Mouse (Mus musculus) CD4-positive helper T cell, adult 2 months (primary cell): ENCODE measurements around the gene Stx2.
A peak's percentile ranks its signal among the peaks of the same experiment; 100 is the strongest.
"Not testable (repeated sequence)": the region's sequence is repeated elsewhere in the genome, so short reads cannot be mapped to it uniquely, and the experiment has no call there.

ENCODE experiments used
- DNase-seq: peaks from one replicate; pipeline ENCODE4 v3.0.0-alpha.2; 2012; ENCODE audit warnings: low read depth, missing footprints, low spot score

Stx2 gene

GRCm38 (mm10) chr5:129009577-129009976 is 1.2 kb upstream of the Stx2 start:
- no peak for DNase-seq

DNA sequence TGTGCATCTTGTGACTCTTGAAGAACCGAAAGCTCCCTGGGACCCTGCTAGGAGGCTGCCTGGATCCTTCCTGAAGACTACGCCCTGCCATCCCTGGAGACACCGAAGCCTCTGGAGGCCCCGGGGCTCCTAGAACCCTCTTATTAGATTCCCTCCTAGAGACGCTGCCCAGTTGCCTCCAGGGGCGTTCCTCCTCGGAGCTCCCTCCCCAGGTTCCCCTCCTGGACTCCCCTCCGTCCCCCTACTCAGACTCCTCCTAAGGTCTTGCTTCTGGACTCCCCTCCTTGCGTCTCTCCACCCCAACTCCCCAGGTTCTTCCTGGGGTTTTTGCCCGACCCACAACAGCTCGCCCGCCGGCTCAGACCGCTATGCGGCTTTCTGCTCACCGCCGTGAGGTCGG is 366 bp downstream of the Stx2 start:
- DNase-seq: no peak

DNA sequence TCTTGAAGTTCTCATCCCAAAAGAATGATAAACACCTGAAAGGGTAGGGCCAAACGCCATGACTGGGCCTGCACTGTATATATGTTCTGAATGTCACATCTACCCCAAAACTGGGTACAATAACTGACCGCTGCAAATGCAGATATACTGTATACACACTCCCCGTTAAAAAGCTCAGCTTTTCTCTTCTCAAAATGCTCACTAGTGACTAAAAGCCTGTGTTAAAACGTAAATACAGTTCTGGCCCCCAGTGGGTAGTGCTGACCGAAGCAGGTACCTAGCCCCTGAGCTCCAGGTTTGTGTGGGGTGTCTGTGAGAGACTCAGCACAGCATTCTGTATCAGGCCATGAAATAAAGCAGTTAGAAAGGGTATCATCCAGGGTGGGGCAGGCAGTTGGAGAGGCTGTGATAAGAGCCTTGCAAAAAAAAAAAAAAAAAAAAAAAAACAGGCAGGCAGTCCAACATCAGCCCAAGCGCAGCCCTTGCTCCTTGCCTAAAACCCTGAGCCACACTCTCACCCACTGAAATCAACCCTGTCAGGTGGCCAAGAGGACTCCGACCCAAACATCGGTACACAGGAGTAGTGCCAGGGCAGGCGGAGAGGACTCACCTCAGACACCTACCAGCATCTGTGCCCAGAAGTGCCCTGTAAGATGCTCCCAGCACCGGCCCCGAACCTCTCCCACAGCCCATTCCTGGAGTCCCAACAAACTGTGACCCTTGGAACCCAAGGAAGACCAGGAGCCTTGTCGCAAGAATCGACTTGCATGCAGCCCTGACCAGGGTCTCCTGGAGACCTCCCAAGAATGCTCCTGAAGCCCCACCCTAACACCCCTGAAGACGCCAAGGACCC is 1.0 kb downstream of the Stx2 start:
- DNase-seq: no peak

- no peak for DNase-seq
Measured at GRCm38 (mm10) chr5:129006031-129006788, 2.2 kb downstream of the Stx2 start.

- DNase-seq: no peak
Measured at GRCm38 (mm10) chr5:129005416-129005815, 3.0 kb downstream of the Stx2 start.

- DNase-seq: no peak
Measured at GRCm38 (mm10) chr5:129002571-129003011, 5.8 kb downstream of the Stx2 start.

DNA sequence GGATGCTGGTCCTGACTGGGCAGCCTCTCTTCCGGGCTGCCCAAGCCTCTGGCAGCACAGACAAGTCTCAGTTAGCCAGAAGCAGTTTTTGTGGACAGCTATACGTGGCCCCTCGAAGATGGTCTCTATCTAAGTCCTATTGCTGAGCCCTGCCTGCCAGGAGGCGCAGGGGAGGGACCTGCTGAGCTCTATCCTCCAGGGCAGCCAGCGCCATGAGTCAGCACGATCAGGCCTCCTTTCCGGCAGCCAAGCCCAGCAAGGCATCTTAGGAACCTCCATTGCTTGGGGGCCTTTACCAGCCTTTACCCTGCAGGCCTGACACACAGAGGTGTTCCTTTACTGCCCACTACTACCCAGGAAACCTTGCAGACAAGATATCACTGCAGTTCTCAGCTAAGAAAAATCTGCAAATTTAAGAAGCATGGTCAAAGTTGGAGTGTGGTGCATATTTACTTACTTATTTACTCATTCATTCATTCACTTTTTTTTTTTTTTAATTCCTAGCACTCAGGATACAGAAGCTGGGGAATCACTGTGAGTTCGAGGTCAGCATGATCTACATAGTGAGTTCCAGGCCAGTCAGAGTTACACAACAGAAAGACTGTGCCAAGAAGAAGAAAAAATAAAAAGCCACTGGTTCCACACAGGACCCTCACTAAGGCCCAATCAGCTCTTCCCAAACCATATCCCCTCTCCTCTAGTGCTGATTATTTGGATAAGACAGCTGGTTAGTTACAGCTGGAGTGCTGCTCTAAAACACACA is 7.5 kb downstream of the Stx2 start:
- no peak for DNase-seq

DNA sequence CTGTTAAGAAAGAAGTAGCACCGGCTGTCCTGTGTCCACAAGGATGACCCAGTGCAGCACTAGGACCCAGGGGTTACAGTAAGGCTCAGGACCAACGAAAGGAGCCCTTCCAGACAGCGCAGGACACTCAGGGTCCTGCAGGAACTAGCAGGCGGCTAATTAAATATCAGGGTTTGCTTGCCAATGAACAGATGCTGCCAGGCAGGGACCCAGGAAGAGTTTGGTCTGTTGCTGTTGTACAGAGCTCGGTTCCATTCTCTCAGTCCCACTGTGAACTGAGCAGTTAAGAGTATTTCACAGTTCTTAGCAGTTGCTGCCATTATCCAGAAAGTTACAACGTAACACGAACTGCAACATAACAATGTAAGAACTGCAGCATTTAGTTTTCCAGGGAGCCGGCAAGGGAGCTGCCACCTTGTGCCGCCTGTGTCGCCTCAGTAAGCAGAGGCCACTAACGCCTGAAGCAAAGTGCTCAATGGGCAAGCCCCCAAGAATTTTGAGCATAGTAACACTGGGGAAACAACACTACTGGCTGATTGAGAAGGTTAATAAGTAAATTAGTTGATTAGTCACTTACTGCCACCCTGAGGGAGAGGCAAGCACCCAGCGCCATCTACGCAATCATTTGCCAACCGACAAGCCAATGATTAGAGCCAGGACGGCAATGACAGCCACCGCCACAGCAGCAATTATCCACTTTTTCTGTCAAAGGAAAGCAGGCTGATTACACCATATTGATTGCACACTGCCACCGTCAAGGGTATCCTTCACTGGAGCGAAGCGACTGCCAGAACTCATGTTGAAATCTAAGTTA is 21.0 kb downstream of the Stx2 start:
- DNase-seq: no peak

DNA sequence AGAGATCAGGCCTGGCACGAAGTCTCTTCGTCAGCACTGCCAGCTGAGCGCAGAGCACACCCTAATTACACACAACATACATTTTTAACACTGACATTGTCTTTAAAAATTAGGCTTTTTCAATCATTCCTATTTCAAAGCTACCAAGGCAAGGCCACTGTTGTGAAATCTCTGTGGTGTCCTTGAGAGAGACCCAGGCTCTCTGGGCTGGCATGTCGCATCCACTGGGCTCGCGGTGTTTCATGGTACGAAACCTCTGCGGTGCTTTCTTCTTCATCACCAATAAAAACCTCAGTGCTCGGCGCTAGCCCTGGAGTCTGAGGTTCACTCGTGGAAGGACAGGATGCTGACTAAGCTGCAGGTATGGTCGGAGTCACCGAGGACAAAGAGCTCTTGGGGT is 22.4 kb downstream of the Stx2 start:
- DNase-seq: no peak

GRCm38 (mm10) chr5:128984536-128984935 is 23.8 kb downstream of the Stx2 start:
- DNase-seq: no peak

- peak; percentile 62 for DNase-seq
Measured at GRCm38 (mm10) chr5:128981607-128982006, 26.8 kb downstream of the Stx2 start.

DNA sequence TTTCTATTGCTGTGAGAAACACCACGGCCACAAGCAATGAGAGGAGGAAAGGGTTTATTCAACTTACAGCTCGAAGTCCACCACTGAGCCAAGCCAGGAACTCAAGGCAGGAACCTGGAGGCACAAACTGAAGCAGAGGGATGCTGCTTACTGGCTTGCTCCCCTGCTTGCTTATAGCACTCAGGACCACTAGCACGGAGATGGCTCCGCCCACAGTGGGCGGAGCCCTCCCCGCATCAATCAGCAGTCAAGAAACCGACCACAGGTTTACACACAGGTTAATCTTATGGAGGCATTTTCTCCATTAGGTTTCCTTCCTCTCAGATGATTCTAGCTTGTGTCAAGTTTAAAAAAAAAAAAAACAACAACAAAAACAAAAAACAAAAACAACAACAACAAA is 27.5 kb downstream of the Stx2 start:
- DNase-seq: no peak

GRCm38 (mm10) chr5:128978957-128979356 is 29.4 kb downstream of the Stx2 start:
- no peak for DNase-seq

GRCm38 (mm10) chr5:128977466-128977865 is 30.9 kb downstream of the Stx2 start:
- DNase-seq: not testable (repeated sequence)

DNA sequence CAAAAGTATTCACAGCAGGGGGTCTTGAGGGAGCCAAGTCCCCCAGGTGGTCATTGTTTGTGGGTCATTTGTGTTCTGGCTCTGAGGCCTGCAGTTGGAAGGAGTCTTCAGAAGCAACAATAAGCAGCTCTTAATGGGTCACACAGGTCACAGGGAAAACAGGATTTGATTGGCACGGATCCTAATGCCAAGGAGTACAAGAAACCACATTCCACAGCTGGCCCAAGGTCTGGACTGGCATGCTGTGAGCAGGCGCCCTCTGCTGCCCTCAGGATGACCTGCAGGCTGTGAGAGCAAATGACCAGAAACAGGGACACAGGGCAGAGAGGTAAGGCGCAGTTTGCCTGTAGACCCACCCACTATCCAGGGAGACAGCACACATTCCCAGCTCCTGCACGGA is 32.1 kb downstream of the Stx2 start:
- DNase-seq: no peak

DNA sequence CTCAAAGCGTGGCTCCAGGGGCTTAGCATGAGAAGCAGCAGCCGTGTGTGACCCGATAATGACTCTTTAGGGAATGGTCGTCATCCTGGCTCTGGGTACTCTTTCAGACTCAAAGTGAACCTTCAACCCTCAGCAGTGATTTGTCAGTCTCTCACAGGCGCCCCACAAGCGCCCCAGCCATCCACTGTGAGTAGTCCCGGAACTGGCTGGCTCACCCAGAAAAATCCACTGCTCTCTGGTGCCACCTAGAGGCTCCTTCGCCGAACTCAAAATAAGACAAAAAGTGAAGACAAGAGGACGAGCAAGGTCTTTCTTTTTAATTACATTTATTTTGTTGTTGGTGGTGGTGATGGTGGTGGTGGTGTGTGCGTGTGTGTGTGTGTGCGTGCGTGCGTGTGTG is 37.1 kb downstream of the Stx2 start:
- peak; percentile 50 for DNase-seq

DNA sequence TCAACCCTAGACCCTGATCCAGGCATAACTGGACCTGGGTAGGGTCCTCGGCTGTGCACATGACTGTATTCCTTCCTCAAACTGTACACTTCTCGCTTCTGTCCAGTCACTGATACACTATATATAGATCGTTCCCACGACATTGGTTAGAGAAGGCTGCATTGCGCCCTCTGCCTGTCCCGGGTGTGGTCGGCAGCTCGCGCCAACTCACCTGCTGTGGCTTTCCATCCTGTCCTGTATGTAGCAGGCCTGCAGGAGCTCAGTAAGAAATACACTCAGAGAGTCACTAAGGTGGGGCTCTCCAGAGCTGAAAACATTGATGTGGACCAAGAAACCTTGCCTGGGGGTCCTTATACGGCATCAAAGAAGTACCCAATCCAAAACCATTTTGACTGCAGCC is 37.5 kb downstream of the Stx2 start:
- no peak for DNase-seq

DNA sequence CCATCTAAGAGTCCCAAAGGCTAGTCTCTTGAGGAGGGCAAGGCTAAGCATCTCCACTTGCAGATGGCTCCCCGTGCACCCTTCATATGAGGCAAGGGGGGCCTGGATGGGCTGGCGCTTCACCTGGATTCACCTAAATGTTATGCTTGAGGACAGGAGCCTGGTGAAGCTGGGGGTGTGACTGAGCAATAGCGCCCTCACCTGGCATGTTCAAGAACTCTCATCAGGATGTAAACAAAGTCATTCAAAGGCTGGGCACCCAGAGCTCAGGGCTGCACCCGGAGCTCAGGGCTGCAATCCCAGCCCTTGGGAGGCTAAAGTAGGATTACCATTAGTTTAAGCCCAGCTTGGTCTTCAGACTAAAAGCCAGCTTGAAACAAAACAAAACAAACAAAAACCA is 44.0 kb downstream of the Stx2 start:
- DNase-seq: no peak

GRCm38 (mm10) chr5:128958916-128959315 is 49.5 kb downstream of the Stx2 start:
- DNase-seq: no peak

GRCm38 (mm10) chr5:128954371-128954770 is 54.0 kb downstream of the Stx2 start:
- DNase-seq: not testable (repeated sequence)
